Mouse (Mus musculus): ENCODE measurements at regions not wholly inside any gene's neighbourhood (a gene's known extent, or its start where the extent isn't known, plus 50 kb on each side); places are given as distances from the start of the nearest gene placed in this dataset.
"Not testable (repeated sequence)": the region's sequence is repeated elsewhere in the genome, so short reads cannot be mapped to it uniquely, and the experiment has no call there.

GRCm38 (mm10) chr3:7811301-7811700, 1191.1 kb upstream of the 1700008P02Rik start:
- DNase-seq (ENCODE audit: low read depth, low spot score) = not testable (repeated sequence)

GRCm38 (mm10) chr3:7805121-7805520, 1184.9 kb upstream of the 1700008P02Rik start:
- peak; percentile 22 for DNase-seq (ENCODE audit: low read depth, low spot score)

GRCm38 (mm10) chr3:7804209-7804608, 1184.0 kb upstream of the 1700008P02Rik start:
- no peak for DNase-seq (ENCODE audit: low read depth, low spot score)

- DNase-seq (ENCODE audit: low read depth, low spot score) = no peak
These were observed 1179.2 kb upstream of the 1700008P02Rik start for GRCm38 (mm10) chr3:7799486-7799885.

- no peak for DNase-seq (ENCODE audit: low read depth, low spot score)
These were observed 1167.4 kb upstream of the 1700008P02Rik start for GRCm38 (mm10) chr3:7787665-7788064.

- no peak for DNase-seq (ENCODE audit: low read depth, low spot score)
These were observed 1164.9 kb upstream of the 1700008P02Rik start for GRCm38 (mm10) chr3:7785096-7785495.

- DNase-seq (ENCODE audit: low read depth, low spot score) = peak; percentile 83
These were observed 1135.2 kb upstream of the 1700008P02Rik start for GRCm38 (mm10) chr3:7755445-7755844.

GRCm38 (mm10) chr3:7713741-7714140, 1093.5 kb upstream of the 1700008P02Rik start:
- DNase-seq (ENCODE audit: low read depth, low spot score) = no peak

GRCm38 (mm10) chr3:7713130-7713529, 1092.9 kb upstream of the 1700008P02Rik start:
- peak; percentile 19 for DNase-seq (ENCODE audit: low read depth, low spot score)

GRCm38 (mm10) chr3:7712466-7712865, 1092.2 kb upstream of the 1700008P02Rik start:
- DNase-seq (ENCODE audit: low read depth, low spot score) = no peak

GRCm38 (mm10) chr3:7708609-7709008, 1088.4 kb upstream of the 1700008P02Rik start:
- no peak for DNase-seq (ENCODE audit: low read depth, low spot score)

- no peak for DNase-seq (ENCODE audit: low read depth, low spot score)
These were observed 1063.3 kb upstream of the 1700008P02Rik start for GRCm38 (mm10) chr3:7683536-7683935.

GRCm38 (mm10) chr3:7682816-7683215, 1062.6 kb upstream of the 1700008P02Rik start:
- DNase-seq (ENCODE audit: low read depth, low spot score) = not testable (repeated sequence)

- DNase-seq (ENCODE audit: low read depth, low spot score) = no peak
These were observed 1062.1 kb upstream of the 1700008P02Rik start for GRCm38 (mm10) chr3:7682311-7682710.

- DNase-seq (ENCODE audit: low read depth, low spot score) = no peak
These were observed 1049.7 kb upstream of the 1700008P02Rik start for GRCm38 (mm10) chr3:7669956-7670355.

GRCm38 (mm10) chr3:7667851-7668250, 1047.6 kb upstream of the 1700008P02Rik start:
- not testable (repeated sequence) for DNase-seq (ENCODE audit: low read depth, low spot score)

- DNase-seq (ENCODE audit: low read depth, low spot score) = not testable (repeated sequence)
These were observed 1046.3 kb upstream of the 1700008P02Rik start for GRCm38 (mm10) chr3:7666391-7667142.

Data from A20 (cell line).